Mouse (Mus musculus) gastrocnemius, adult 2 months (tissue): Measurements from ENCODE around the gene Ferd3l. TPM values are rescaled to one million over a fixed set of nuclear protein-coding genes. Genes with fewer than 3 reads are reported as not detected.

Experiments used
- DNase-seq: peaks from one replicate; pipeline ENCODE4 v3.0.0; 2022
- H3K27ac ChIP-seq: fragments of 200-600 bp; 2 replicates; pipeline ENCODE4 v1.8.1; 2022; ENCODE audit warnings: mild to moderate bottlenecking
- H3K4me3 ChIP-seq: fragments of 200-600 bp; 2 replicates; pipeline ENCODE4 v1.8.1; 2022; ENCODE audit warnings: mild to moderate bottlenecking, moderate library complexity
- CTCF ChIP-seq: fragments of 200-600 bp; IDR thresholded peaks from 2 replicates; pipeline ENCODE4 v1.8.1; 2022; ENCODE audit warnings: antibody characterized with exemption, mild to moderate bottlenecking, moderate library complexity
- intact Hi-C: fragments of 180-260 bp; cut with DNase I; formaldehyde crosslinking; loops from one replicate; pipeline ENCODE4 v1.15.1; 2025
- total RNA-seq, 2 experiments: library from RNA; stranded (reverse); gene quantifications; 2 replicates each; pipeline ENCODE4 v1.2.3; 2021

Ferd3l gene
- total RNA-seq, 2 experiments from 2014 or later = not detected

- peak overlapping the region; percentile 84 for H3K27ac ChIP-seq
- intact Hi-C loops = no loop called here
- DNase-seq = peak; percentile 36
- no peak for TF ChIP-seq CTCF
- peak overlapping the region; percentile 81 for H3K4me3 ChIP-seq
Observed at GRCm38 (mm10) chr12:33958241-33959194, 30.3 kb downstream of the Ferd3l start.

- no peak for DNase-seq
- TF ChIP-seq CTCF = no peak
- H3K4me3 ChIP-seq = peak overlapping the region; percentile 81
- intact Hi-C loops = no loop called here
- peak overlapping the region; percentile 84 for H3K27ac ChIP-seq
Observed at GRCm38 (mm10) chr12:33959206-33959605, 31.0 kb downstream of the Ferd3l start.

DNA sequence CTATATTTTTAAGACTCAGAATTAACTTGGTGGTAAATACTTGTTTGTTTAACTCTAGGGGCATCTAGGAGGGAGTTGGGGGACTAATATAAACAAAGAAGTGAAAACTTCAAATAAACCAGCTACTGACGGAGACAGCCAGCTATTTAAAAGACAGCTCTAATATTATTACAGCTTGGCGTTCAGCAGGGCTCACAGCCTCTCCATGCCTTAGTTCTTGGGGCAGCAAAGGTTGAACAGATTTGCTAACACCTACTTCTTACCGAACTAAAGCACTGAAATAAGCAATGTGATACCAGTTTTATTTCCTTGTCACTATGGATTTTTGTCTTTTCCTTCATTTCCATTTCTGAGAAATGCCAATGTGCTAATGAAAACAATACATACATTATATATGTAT, 31.6 kb downstream of the Ferd3l start:
- no peak for TF ChIP-seq CTCF
- intact Hi-C loops = no loop called here
- peak overlapping the region; percentile 81 for H3K4me3 ChIP-seq
- no peak overlapping the region for H3K27ac ChIP-seq
- DNase-seq = no peak

GRCm38 (mm10) chr12:33961013-33961412, 32.8 kb downstream of the Ferd3l start:
- Histone ChIP-seq H3K4me3 (peak overlapping the region; percentile 9), H3K27ac (no peak overlapping the region)
- no peak for TF ChIP-seq CTCF
- intact Hi-C loops = no loop called here
- no peak for DNase-seq

- TF ChIP-seq CTCF = no peak
- Histone ChIP-seq H3K27ac (peak overlapping the region; percentile 59), H3K4me3 (peak overlapping the region; percentile 43)
- intact Hi-C loops = no loop called here
- DNase-seq = peak; percentile 22
Observed at GRCm38 (mm10) chr12:33962118-33962772, 34.0 kb downstream of the Ferd3l start.

DNA sequence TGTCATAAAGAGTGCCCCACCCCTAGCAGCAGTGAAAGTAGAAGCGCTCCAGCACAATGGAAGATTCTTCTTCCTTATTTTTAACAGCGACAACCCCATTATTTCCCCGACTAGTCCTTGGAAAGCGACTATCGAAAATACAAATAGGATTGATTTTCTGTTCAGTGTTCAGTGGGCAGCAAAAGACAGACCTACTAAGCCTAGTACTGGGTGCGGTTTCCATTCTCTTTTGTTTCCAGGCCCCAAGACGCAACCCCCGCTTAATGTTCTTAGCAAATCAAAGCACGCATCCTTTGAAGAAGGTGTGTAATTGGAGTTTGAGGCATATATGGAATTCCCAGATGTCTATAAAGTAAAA, 34.5 kb downstream of the Ferd3l start:
- TF ChIP-seq CTCF = no peak
- Histone ChIP-seq H3K4me3 (peak overlapping the region; percentile 43), H3K27ac (peak overlapping the region; percentile 59)
- DNase-seq = no peak
- intact Hi-C loops = no loop called here

GRCm38 (mm10) chr12:33963671-33964369, 35.6 kb downstream of the Ferd3l start:
- TF ChIP-seq CTCF = no peak
- intact Hi-C loops = no loop called here
- Histone ChIP-seq H3K27ac (peak overlapping the region; percentile 48), H3K4me3 (peak overlapping the region; percentile 5; the same call in 1 of the 2 replicates)
- DNase-seq = no peak

DNA sequence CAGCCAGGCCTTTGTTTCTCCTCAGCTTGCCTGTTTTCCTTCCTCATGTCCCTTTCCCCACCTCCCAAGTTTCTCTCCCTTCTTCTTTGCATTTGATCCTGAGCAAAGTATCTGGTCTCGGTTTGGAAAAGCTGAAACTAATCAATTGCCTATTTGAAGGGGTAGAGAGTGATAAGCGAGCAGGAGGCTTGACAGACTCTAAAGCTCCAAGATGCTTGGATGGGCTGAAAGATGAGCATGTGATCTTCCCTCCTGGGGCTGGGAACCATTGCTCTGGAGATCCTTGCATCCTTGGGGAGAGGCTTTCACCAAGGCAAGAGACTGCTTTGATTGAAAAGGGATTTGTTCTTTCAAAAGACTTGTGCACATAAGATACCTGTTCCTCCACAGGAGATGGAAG, 36.2 kb downstream of the Ferd3l start:
- Histone ChIP-seq H3K27ac (peak overlapping the region; percentile 24; the same call in 1 of the 2 replicates), H3K4me3 (no peak overlapping the region)
- TF ChIP-seq CTCF = no peak
- intact Hi-C loops = no loop called here
- no peak for DNase-seq

GRCm38 (mm10) chr12:33965661-33966360, 37.6 kb downstream of the Ferd3l start:
- no peak overlapping the region; the same call in 1 of the 2 replicates for H3K27ac ChIP-seq
- no peak for TF ChIP-seq CTCF
- DNase-seq = no peak
- H3K4me3 ChIP-seq = no peak overlapping the region
- intact Hi-C loops = no loop called here

DNA sequence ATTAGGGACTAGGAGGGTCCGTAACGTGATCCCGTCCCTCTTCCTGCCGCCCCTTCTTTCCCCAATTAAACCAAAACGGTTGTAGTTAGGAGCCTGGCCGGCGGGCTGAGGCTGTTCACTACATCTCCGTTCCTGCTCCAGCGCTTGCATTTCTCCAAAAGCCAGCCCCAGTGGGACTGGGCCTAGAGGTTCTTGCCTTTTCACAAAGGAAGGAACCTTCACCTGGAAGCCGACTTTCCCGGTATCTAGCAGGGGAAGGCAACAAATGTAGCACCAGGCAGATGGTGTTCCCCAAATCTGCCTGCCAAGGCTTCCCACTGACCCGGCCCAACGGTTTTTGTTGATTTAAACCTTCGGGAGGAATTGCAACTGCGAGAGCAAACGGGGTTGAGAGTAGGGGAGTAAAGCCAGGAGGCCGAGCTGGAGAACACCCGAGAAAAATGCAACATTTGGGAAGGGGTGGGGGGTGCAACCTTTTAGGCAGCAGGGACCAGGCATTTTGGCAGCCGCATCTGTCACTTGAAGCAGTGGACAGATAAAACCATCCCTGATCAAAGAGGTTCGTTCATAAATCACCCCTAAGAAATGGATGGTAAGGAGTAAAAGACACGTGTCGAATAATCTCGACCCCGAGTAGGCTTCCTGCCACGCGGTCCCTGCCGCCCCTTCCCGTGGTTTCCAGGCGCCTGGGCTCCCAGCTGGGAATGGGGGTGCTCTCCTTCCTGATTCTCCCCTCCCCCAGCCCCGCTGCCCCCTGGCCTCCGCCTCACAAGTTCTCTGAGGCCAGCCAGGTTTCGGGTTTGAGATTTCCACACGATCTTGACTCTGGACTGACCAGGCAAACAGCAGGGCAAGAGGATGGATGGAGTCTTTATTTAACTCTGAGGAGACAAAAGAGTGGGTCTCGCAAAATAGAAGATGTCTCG, 38.5 kb downstream of the Ferd3l start:
- H3K4me3 ChIP-seq = peak overlapping the region; percentile 64
- intact Hi-C loops = no loop called here
- peak overlapping the region; percentile 65 for H3K27ac ChIP-seq
- TF ChIP-seq CTCF = no peak
- peak; percentile 36 for DNase-seq

DNA sequence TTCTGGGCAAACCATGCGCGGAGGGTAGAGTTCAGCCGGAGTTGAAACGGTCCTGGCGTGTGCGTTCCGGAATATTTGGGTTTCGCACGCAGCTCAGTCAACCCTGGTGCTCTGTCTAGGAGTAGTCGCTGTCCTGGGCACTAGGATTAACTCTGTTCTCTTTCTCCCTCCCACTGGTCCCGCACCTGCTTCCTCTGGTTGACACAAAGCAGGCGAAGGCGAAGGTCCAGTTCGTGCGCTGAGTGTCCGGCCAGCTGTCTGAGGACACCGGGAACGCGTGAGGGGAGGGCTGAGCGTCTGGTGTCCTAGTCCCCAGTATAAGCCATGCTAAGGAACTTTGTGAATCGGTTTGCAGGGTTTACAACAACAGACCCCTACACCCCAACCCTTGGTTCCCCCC, 39.3 kb downstream of the Ferd3l start:
- no peak for TF ChIP-seq CTCF
- DNase-seq = peak; percentile 19
- Histone ChIP-seq H3K27ac (peak overlapping the region; percentile 65; the same call in 1 of the 2 replicates), H3K4me3 (peak overlapping the region; percentile 64)
- intact Hi-C loops = no loop called here
